Mouse (Mus musculus): ENCODE measurements around the gene Cma2. TPM values are rescaled to one million over a fixed set of nuclear protein-coding genes. Genes with fewer than 3 reads are reported as not detected.
A peak's percentile ranks its signal among the peaks of the same experiment; 100 is the strongest.

Gene Cma2
- total RNA-seq (2021): under 1 TPM in 1 of 2 experiments, not detected in 1; 0.28 TPM
- long read RNA-seq, experiment 1: 0 reads
- long read RNA-seq, experiment 2: 0 reads

- no peak for DNase-seq
- Histone ChIP-seq H3K27ac (no peak within 1 kb of the TSS), H3K4me3 (no peak within 1 kb of the TSS)
- intact Hi-C loops (cut with DNase I): no loop called here
- no peak for TF ChIP-seq CTCF (IDR thresholded peaks at IDR 0.05)
Measured at GRCm38 (mm10) chr14:55950346-55951030, at the start of gene Cma2. Gene Cma2 (plus strand): TSS chr14:55950980.

DNA sequence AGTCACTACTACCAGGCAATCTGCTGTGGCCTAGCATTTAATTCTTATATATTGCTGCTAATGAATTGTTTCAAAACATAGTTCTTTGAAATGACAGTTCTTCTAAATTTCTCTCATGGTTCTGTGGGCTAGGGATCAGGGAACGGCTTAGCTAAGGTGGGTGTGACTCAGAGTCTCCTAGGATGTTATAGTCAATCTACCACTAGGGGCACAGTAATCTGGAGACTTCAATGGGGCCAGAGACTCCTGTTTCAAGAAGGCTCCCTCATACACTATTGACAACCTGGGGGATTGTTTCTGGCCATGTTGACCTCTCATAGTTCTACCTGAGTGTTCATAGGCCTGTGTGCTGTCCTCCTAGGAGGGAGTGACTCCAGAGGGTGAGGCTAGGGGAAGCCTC lies 45.3 kb upstream of the Cma2 start:
- intact Hi-C loops (cut with DNase I): no loop called here
- H3K27ac ChIP-seq: no peak overlapping the region
- peak; percentile 27; the same call in 1 of the 2 replicates for TF ChIP-seq CTCF (IDR thresholded peaks at IDR 0.05)
- no peak for DNase-seq
- no peak overlapping the region for H3K4me3 ChIP-seq

DNA sequence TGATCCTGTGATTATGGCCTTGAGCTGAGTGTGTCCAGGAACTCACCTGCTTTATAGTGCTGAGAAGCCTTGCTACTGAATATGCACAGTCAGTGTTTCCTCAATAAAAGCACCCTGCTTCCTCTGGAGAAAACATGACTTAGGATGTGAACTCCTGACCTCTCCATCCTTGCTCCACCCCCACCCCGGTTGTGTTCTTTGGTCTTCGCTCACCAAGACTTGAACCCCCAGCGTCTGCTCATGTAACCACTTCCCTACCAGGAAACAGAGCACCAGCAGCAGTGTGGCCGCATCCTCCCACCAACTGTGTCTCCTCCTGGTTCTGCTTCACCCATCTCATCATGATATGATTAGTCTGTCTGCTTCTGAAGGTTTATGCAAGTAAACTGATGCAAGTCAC lies 37.4 kb upstream of the Cma2 start:
- DNase-seq: no peak
- intact Hi-C loops (cut with DNase I): no loop called here
- TF ChIP-seq CTCF (IDR thresholded peaks at IDR 0.05): no peak
- Histone ChIP-seq H3K27ac (no peak overlapping the region), H3K4me3 (no peak overlapping the region)

- intact Hi-C loops (cut with DNase I): loop anchor here (1.0 to 2.0 kb wide), 3 partner anchors 18 to 96 kb away; partner anchors contain the start of gene Sdr39u1
- Histone ChIP-seq H3K4me3 (no peak overlapping the region), H3K27ac (no peak overlapping the region)
- peak; percentile 89 for TF ChIP-seq CTCF (IDR thresholded peaks at IDR 0.05)
- DNase-seq: peak; percentile 70
Measured at GRCm38 (mm10) chr14:55918240-55919082, 32.3 kb upstream of the Cma2 start.

GRCm38 (mm10) chr14:55922475-55923232 lies 28.1 kb upstream of the Cma2 start:
- no peak for TF ChIP-seq CTCF (IDR thresholded peaks at IDR 0.05)
- Histone ChIP-seq H3K27ac (no peak overlapping the region), H3K4me3 (no peak overlapping the region)
- no peak for DNase-seq
- intact Hi-C loops (cut with DNase I): no loop called here

- H3K27ac ChIP-seq: no peak overlapping the region
- intact Hi-C loops (cut with DNase I): no loop called here
- no peak overlapping the region for H3K4me3 ChIP-seq
- no peak for DNase-seq
- TF ChIP-seq CTCF (IDR thresholded peaks at IDR 0.05): no peak
Measured at GRCm38 (mm10) chr14:55926847-55927246, 23.9 kb upstream of the Cma2 start.

DNA sequence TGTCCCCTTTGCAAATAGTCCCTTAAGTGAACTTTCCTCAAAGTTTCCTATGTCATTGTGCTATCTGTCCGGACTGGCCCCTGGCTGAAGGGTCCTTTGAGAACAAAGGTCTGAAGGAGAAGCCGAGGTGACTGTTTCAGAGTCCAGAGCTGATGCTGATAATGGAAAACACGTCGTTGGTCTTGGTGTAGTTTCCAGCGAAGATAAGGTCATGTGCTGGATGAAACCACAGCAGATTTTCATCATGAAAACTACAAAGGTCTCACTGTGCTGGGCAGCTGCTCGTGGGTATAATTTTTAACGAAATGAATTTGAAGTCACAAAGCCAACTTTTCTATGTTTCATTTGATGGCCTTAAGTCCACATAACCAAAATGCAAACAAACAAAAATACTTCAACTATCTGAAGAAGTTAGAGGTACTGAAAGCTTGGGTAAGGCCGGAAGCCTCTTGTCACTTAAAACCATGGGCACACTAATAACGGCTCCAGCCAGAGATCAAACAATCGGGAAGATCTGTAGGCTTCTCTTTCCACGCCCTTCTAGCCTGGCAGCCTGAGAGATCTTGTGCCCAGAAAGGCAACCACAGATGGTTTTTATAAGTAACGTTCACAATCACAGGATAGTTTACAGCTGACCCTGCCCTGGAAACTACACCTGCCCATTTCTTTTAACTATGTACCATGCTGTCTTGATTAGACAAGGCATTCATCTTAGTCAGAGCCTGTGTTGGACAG lies 21.4 kb upstream of the Cma2 start:
- H3K27ac ChIP-seq: no peak overlapping the region
- TF ChIP-seq CTCF (IDR thresholded peaks at IDR 0.05): no peak
- DNase-seq: no peak
- intact Hi-C loops (cut with DNase I): no loop called here
- H3K4me3 ChIP-seq: no peak overlapping the region

- Histone ChIP-seq H3K27ac (0 out of 2 replicates have a peak overlapping the region, but pooled peaks have one; percentile 31), H3K4me3 (no peak overlapping the region)
- intact Hi-C loops (cut with DNase I): no loop called here
- DNase-seq: peak; percentile 30
- no peak for TF ChIP-seq CTCF (IDR thresholded peaks at IDR 0.05)
Measured at GRCm38 (mm10) chr14:55933586-55933985, 17.2 kb upstream of the Cma2 start.

- no peak for DNase-seq
- intact Hi-C loops (cut with DNase I): no loop called here
- no peak overlapping the region for H3K27ac ChIP-seq
- TF ChIP-seq CTCF (IDR thresholded peaks at IDR 0.05): no peak
- no peak overlapping the region for H3K4me3 ChIP-seq
Measured at GRCm38 (mm10) chr14:55940070-55940800, 10.5 kb upstream of the Cma2 start.

- Histone ChIP-seq H3K27ac (no peak overlapping the region), H3K4me3 (no peak overlapping the region)
- TF ChIP-seq CTCF (IDR thresholded peaks at IDR 0.05): no peak
- intact Hi-C loops (cut with DNase I): no loop called here
- DNase-seq: no peak
Measured at GRCm38 (mm10) chr14:55943601-55944000, 7.2 kb upstream of the Cma2 start.

DNA sequence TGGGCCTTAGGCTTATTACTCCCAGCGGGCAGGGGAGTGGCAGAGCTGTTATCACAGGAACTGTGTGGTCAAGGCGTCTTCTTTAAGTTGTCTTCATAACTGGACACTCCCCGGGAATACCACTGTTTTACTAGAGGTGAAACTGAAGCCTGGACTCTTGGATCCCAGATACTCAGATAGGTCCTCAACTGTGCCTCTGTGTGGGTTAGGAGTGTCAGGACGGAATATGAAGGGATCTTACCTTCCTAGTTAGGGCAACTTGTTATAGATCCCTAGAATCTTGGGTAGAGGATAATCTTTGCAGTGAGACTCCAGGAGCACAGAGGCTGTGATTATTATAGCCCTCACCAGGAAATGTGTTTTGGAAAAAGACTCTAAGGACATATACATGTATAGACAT lies 6.2 kb upstream of the Cma2 start, which contains the start of gene Cma1:
Gene Cma1 (minus strand): TSS at position 101 of the 400 bp plus-strand sequence.
- no peak for TF ChIP-seq CTCF (IDR thresholded peaks at IDR 0.05)
- intact Hi-C loops (cut with DNase I): no loop called here
- Histone ChIP-seq H3K27ac (no peak within 1 kb of the TSS), H3K4me3 (no peak within 1 kb of the TSS)
- no peak for DNase-seq
